Mouse (Mus musculus): ENCODE measurements around the gene Gabrd.

Gabrd gene

DNA sequence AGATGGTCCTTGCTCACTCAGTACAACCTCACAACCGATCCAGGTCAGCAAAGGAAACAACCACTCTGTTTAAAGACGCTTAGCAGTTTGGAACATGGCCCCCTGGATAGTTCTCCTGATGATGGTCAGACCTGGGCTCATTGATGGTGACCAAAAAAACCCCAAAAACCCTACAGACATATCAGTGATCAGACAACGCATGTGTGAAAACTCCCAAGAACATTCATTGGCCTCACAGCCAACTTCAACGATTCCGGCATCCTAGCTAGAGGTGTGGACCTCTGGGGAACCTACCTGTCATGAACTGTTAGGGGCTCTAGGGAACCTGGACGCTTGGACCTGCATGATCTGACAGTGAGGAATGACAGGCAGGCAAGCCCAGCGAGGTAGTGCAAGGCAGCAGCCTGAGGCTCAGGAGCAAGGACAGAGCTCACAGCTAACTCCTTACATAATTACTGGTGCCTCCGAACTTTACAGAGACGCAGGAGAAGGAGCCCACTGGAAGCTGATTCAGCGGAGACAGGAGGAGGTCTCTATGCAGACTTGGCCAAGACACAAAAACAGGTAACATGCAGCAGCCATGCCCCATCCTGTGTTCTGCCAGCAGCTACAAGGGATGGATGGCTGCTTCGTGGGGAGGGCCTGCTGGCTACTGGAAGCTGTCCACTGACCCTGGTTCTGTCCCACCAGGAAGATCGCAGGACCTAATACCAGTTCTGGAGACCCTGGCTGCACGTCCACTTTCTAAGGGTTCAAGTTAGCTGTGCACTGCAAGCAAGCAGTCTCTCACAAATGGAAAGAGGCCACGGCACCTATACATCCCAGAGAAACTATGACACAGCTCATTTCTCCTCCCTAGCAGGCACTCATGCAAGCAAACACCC, 54.3 kb downstream of the Gabrd start:
- no peak for DNase-seq (ENCODE audit: low read depth, low spot score)

DNA sequence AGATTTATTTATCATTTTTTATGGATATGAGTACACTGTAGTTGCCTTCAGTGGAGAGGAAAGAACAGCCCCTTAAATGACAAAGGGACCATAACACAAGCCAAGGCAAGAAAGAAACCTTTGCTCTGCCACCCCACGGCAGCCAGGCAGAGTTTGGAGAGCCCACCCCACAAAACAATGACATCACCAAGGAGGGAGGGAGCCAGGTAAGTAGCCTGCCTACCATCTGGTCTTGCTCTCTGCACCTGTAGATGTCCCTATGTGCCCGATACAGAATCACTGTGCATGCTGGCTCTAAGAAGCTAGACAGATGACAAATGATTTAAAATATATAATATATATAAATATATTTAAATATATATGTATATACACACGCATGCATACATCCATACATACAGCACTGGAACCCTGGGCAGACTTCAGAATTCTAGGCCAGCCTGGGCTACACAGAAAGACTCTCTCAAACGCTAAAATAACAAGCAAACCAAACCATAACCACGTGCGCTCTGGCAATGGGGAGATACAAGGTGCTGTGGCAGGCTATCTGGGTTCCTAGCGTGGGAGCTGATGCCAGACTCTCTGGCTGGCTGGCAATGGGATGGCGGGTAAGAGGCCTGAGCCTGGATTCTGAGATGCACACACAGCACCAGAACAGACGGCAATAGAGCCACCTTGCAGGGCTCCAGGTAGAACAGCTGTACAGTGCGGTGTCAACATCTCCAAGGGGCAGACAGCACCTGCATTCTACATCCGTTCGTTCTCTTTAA, 61.4 kb downstream of the Gabrd start:
- DNase-seq (ENCODE audit: low read depth, low spot score), result no peak
